Mouse (Mus musculus) G1E (cell line): ENCODE data around the gene Ephb1.

Experiments used
- CTCF ChIP-seq: IDR thresholded peaks from 2 replicates; pipeline ENCODE4 v1.5.1; 2012; ENCODE audit warnings: low read depth, low read length, inconsistent platforms, mixed read lengths
- GATA1 ChIP-seq: IDR thresholded peaks from 2 replicates; pipeline ENCODE4 v1.6.1; 2012; ENCODE audit warnings: borderline replicate concordance, low read length, inconsistent platforms, mixed read lengths
- GATA2 ChIP-seq: IDR thresholded peaks from 2 replicates; pipeline ENCODE4 v1.6.1; 2012; ENCODE audit warnings: low read depth, low read length, inconsistent platforms, borderline replicate concordance
- POLR2AphosphoS5 ChIP-seq: IDR thresholded peaks from 2 replicates; pipeline ENCODE4 v1.6.1; 2012; ENCODE audit warnings: low read depth, low read length, inconsistent platforms; ENCODE audit not compliant: insufficient replicate concordance
- TAL1 ChIP-seq: conservative IDR thresholded peaks from 2 replicates; pipeline ENCODE4 v1.6.1; 2012; ENCODE audit warnings: low read depth, low read length, inconsistent platforms, mixed read lengths

DNA sequence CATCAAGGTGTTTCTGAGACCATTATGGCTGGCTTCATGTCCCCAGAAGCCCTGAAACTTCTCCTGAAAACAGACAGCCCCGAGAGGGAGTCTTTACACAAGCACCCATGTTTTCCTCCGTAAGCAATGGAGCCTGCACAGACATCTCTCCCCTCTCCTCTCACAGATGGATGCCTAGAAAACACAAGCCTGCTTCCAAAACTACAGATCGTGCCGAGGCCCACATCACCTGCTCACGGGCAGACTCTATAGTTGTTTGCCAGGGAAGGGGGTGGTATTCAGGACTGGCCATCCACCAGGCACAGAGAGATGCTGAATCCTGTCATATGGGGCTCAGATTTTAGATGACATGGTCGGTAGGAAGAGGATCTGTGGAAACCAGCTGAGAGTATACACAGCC is 98.7 kb downstream of the Ephb1 start:
- no peak for TF ChIP-seq CTCF
- TF ChIP-seq GATA1: no peak
- no peak for TF ChIP-seq POLR2AphosphoS5
- TF ChIP-seq TAL1: no peak
- no peak for TF ChIP-seq GATA2
